Mouse (Mus musculus) kidney, postnatal 0 days (tissue): ENCODE measurements around the gene Tnnt3. TPM values are rescaled to one million over a fixed set of nuclear protein-coding genes. Genes with fewer than 3 reads are reported as not detected.

Source experiments
- ATAC-seq: fragments of 200-750 bp; cut with Nextera tagmentation; replicated peaks from 2 replicates; pipeline ENCODE4 v1.8.0; 2017; ENCODE audit warnings: low read depth, moderate number of reproducible peaks, moderate TSS enrichment, moderate library complexity; ENCODE audit not compliant: low FRiP score
- DNase-seq: peaks from one replicate; pipeline ENCODE4 v3.0.0-alpha.2; 2016; ENCODE audit warnings: low spot score
- H3K27ac ChIP-seq: fragments of 300-500 bp; sonication (generic); 2 replicates; pipeline ENCODE4 v1.5.1; 2014; ENCODE audit warnings: mild to moderate bottlenecking
- H3K27me3 ChIP-seq: fragments of 300-500 bp; sonication (generic); 2 replicates; pipeline ENCODE4 v1.6.1; 2014; ENCODE audit warnings: low read length, mixed read lengths; ENCODE audit not compliant: insufficient read depth
- H3K36me3 ChIP-seq: fragments of 300-500 bp; sonication (generic); 2 replicates; pipeline ENCODE4 v1.6.1; 2014; ENCODE audit warnings: low read length, mixed read lengths; ENCODE audit not compliant: insufficient read depth
- H3K4me1 ChIP-seq: fragments of 300-500 bp; sonication (generic); replicated peaks from 2 replicates; pipeline ENCODE4 v1.6.1; 2014; ENCODE audit warnings: antibody characterized with exemption, low read length, mixed read lengths; ENCODE audit not compliant: insufficient read depth
- H3K4me2 ChIP-seq: fragments of 300-500 bp; sonication (generic); 2 replicates; pipeline ENCODE4 v1.6.1; 2014; ENCODE audit warnings: mild to moderate bottlenecking, low read length, moderate library complexity, mixed read lengths
- H3K4me3 ChIP-seq: fragments of 300-500 bp; sonication (generic); replicated peaks from 2 replicates; pipeline ENCODE4 v1.5.1; 2014; ENCODE audit warnings: low read depth, low read length
- H3K9ac ChIP-seq: fragments of 300-500 bp; sonication (generic); 2 replicates; pipeline ENCODE4 v1.6.1; 2014; ENCODE audit warnings: low read depth, low read length
- H3K9me3 ChIP-seq: fragments of 300-500 bp; sonication (generic); replicated peaks from 2 replicates; pipeline ENCODE4 v1.6.1; 2016; ENCODE audit warnings: low read length, inconsistent platforms, mixed read lengths
- CTCF ChIP-seq: IDR thresholded peaks from 2 replicates; pipeline ENCODE4 v1.5.1; 2016; ENCODE audit warnings: antibody characterized with exemption, low read depth, mild to moderate bottlenecking, moderate library complexity
- WGBS: fragments of 180-500 bp; shearing (Covaris S2); extraction: QIAGEN DNeasy Blood & Tissue Kit; methylation state at CpG from one replicate; pipeline ENCODE4 v1.1.7; 2014; 5-methylcytosine and 5-hydroxymethylcytosine counted together
- polyA plus RNA-seq: library from polyadenylated mRNA; unstranded; fragments of >200 nt; fragmentation: Nextera tagmentation; extraction: Ambion mirVana; gene quantifications from 2 replicates; pipeline ENCODE4 v1.2.1, GENCODE M21; 2015

Gene Tnnt3
- polyA plus RNA-seq, 1 experiment from 2014 or later: 3.4 TPM

GRCm38 (mm10) chr7:142478574-142478973 is 20.1 kb upstream of the Tnnt3 start:
- peaks cover 24% of the 10 kb centered on the region for H3K4me1 ChIP-seq
- no peak for DNase-seq

GRCm38 (mm10) chr7:142479307-142479706 is 19.3 kb upstream of the Tnnt3 start:
- H3K27me3 ChIP-seq: no peaks in the 10 kb centered on the region
- H3K27ac ChIP-seq: no peak overlapping the region
- H3K4me3 ChIP-seq: no peak overlapping the region
- no peaks in the 10 kb centered on the region for H3K9me3 ChIP-seq
- H3K9ac ChIP-seq: no peak overlapping the region
- no peak for TF ChIP-seq CTCF
- ATAC-seq: no peak
- H3K4me2 ChIP-seq: no peak overlapping the region
- no peak for DNase-seq
- peaks cover 26% of the 10 kb centered on the region for H3K4me1 ChIP-seq
- no peaks in the 10 kb centered on the region for H3K36me3 ChIP-seq

More at GRCm38 (mm10) chr7:142478574-142478973, 20.1 kb upstream of the Tnnt3 start:
- no peaks in the 10 kb centered on the region for H3K27me3 ChIP-seq
- H3K27ac ChIP-seq: peak overlapping the region; percentile 33; the same call in 1 of the 2 replicates
- no peak for TF ChIP-seq CTCF
- WGBS: 73% methylated on average over 2 of the region's 2 CpGs
- H3K4me2 ChIP-seq: peak overlapping the region; percentile 0; the same call in 1 of the 2 replicates
- H3K9ac ChIP-seq: 0 out of 2 replicates have a peak overlapping the region, but pooled peaks have one; percentile 27
- H3K4me3 ChIP-seq: no peak overlapping the region
- no peaks in the 10 kb centered on the region for H3K9me3 ChIP-seq
- H3K36me3 ChIP-seq: no peaks in the 10 kb centered on the region
- ATAC-seq: no peak

GRCm38 (mm10) chr7:142479886-142480285 is 18.8 kb upstream of the Tnnt3 start:
- peaks cover 26% of the 10 kb centered on the region for H3K4me1 ChIP-seq
- TF ChIP-seq CTCF: no peak
- WGBS: 91% methylated on average over 3 of the region's 3 CpGs

GRCm38 (mm10) chr7:142480661-142481060 is 18.0 kb upstream of the Tnnt3 start:
- DNase-seq: no peak
- peaks cover 26% of the 10 kb centered on the region for H3K4me1 ChIP-seq
- H3K4me3 ChIP-seq: no peak overlapping the region
- no peaks in the 10 kb centered on the region for H3K9me3 ChIP-seq
- 94% methylated on average over 3 of the region's 3 CpGs for WGBS
- TF ChIP-seq CTCF: no peak
- peak overlapping the region; percentile 59; the same call in 1 of the 2 replicates for H3K4me2 ChIP-seq
- ATAC-seq: no peak
- peak overlapping the region; percentile 94 for H3K27ac ChIP-seq
- no peaks in the 10 kb centered on the region for H3K27me3 ChIP-seq
- no peaks in the 10 kb centered on the region for H3K36me3 ChIP-seq
- no peak overlapping the region for H3K9ac ChIP-seq

More at GRCm38 (mm10) chr7:142479886-142480285, 18.8 kb upstream of the Tnnt3 start:
- H3K9ac ChIP-seq: no peak overlapping the region
- no peaks in the 10 kb centered on the region for H3K36me3 ChIP-seq
- H3K9me3 ChIP-seq: no peaks in the 10 kb centered on the region
- H3K4me2 ChIP-seq: no peak overlapping the region
- no peak overlapping the region for H3K27ac ChIP-seq
- no peak overlapping the region for H3K4me3 ChIP-seq
- DNase-seq (no peak), ATAC-seq (no peak)
- H3K27me3 ChIP-seq: no peaks in the 10 kb centered on the region

- Histone ChIP-seq H3K4me2 (peak overlapping the region; percentile 59), H3K4me1 (peaks cover 26% of the 10 kb centered on the region), H3K27me3 (no peaks in the 10 kb centered on the region), H3K36me3 (peaks cover 4% of the 10 kb centered on the region; the same call in 1 of the 2 replicates), H3K4me3 (0 out of 2 replicates have a peak overlapping the region, but pooled peaks have one; percentile 17), H3K27ac (peak overlapping the region; percentile 94), H3K9ac (peak overlapping the region; percentile 66), H3K9me3 (no peaks in the 10 kb centered on the region)
- peak; percentile 81 for TF ChIP-seq CTCF
- peak; percentile 15 for ATAC-seq
- WGBS: 16% methylated on average over 5 of the region's 5 CpGs
- peak; percentile 90 for DNase-seq
Measured at GRCm38 (mm10) chr7:142481186-142481567, 17.5 kb upstream of the Tnnt3 start.

- ATAC-seq (peak; percentile 63), DNase-seq (peak; percentile 83)
- 3% methylated on average over 22 of the region's 22 CpGs for WGBS
- H3K27ac ChIP-seq: peak overlapping the region; percentile 94
- H3K4me1 ChIP-seq: peaks cover 26% of the 10 kb centered on the region
- H3K27me3 ChIP-seq: no peaks in the 10 kb centered on the region
- H3K4me3 ChIP-seq: 0 out of 2 replicates have a peak overlapping the region, but pooled peaks have one; percentile 17
- peak overlapping the region; percentile 59 for H3K4me2 ChIP-seq
- H3K36me3 ChIP-seq: peaks cover 9% of the 10 kb centered on the region; the same call in 1 of the 2 replicates
- no peak for TF ChIP-seq CTCF
- H3K9me3 ChIP-seq: no peaks in the 10 kb centered on the region
- peak overlapping the region; percentile 66 for H3K9ac ChIP-seq
Measured at GRCm38 (mm10) chr7:142481568-142482255, 16.9 kb upstream of the Tnnt3 start.
